Mouse (Mus musculus): ENCODE measurements around the gene Gna13. TPM values are rescaled to one million over a fixed set of nuclear protein-coding genes. Genes with fewer than 3 reads are reported as not detected.

Gna13 gene
- polyA plus RNA-seq, 1 experiment, result 41.3 TPM

- peak within 1 kb of the TSS; percentile 42 for H3K27ac ChIP-seq (ENCODE audit: insufficient read depth, low read length)
- peaks cover 2% of the 10 kb centered on the region for H3K4me1 ChIP-seq (ENCODE audit: control insufficient read depth, insufficient read depth, low read length)
- peak; percentile 87 for TF ChIP-seq CTCF (IDR thresholded peaks at IDR 0.05; ENCODE audit: borderline replicate concordance, insufficient read depth, low read length)
- peak; percentile 89 for TF ChIP-seq POLR2A (IDR thresholded peaks at IDR 0.05; ENCODE audit: low read depth, low read length)
- peak within 1 kb of the TSS; percentile 68 for H3K4me3 ChIP-seq (ENCODE audit: insufficient read depth, low read length)
These were observed 63.0 kb downstream of the Gna13 start, which contains the start of gene Amz2 for GRCm38 (mm10) chr11:109425392-109426271. Gene Amz2 (plus strand): TSS chr11:109425946.

- peaks cover 2% of the 10 kb centered on the region for H3K4me1 ChIP-seq (ENCODE audit: control insufficient read depth, insufficient read depth, low read length)
- TF ChIP-seq POLR2A (IDR thresholded peaks at IDR 0.05; ENCODE audit: low read depth, low read length) (no peak; the same call in 1 of the 2 replicates), CTCF (IDR thresholded peaks at IDR 0.05; ENCODE audit: borderline replicate concordance, insufficient read depth, low read length) (no peak)
- peak overlapping the region; percentile 42 for H3K27ac ChIP-seq (ENCODE audit: insufficient read depth, low read length)
- H3K4me3 ChIP-seq (ENCODE audit: insufficient read depth, low read length), result peak overlapping the region; percentile 68
These were observed 63.6 kb downstream of the Gna13 start for GRCm38 (mm10) chr11:109426272-109426586.

- TF ChIP-seq POLR2A (IDR thresholded peaks at IDR 0.05; ENCODE audit: low read depth, low read length) (no peak), CTCF (IDR thresholded peaks at IDR 0.05; ENCODE audit: borderline replicate concordance, insufficient read depth, low read length) (no peak)
- Histone ChIP-seq H3K4me1 (ENCODE audit: control insufficient read depth, insufficient read depth, low read length) (peaks cover 2% of the 10 kb centered on the region), H3K27ac (ENCODE audit: insufficient read depth, low read length) (no peak overlapping the region), H3K4me3 (ENCODE audit: insufficient read depth, low read length) (no peak overlapping the region)
These were observed 64.7 kb downstream of the Gna13 start for GRCm38 (mm10) chr11:109427353-109427752.

GRCm38 (mm10) chr11:109434233-109434798, 71.7 kb downstream of the Gna13 start:
- Histone ChIP-seq H3K27ac (ENCODE audit: insufficient read depth, low read length) (no peak overlapping the region), H3K4me3 (ENCODE audit: insufficient read depth, low read length) (no peak overlapping the region), H3K4me1 (ENCODE audit: control insufficient read depth, insufficient read depth, low read length) (no peaks in the 10 kb centered on the region)
- no peak for TF ChIP-seq POLR2A (IDR thresholded peaks at IDR 0.05; ENCODE audit: low read depth, low read length)
- no peak for TF ChIP-seq CTCF (IDR thresholded peaks at IDR 0.05; ENCODE audit: borderline replicate concordance, insufficient read depth, low read length)

GRCm38 (mm10) chr11:109436889-109437288, 74.3 kb downstream of the Gna13 start:
- TF ChIP-seq POLR2A (IDR thresholded peaks at IDR 0.05; ENCODE audit: low read depth, low read length), result no peak
- TF ChIP-seq CTCF (IDR thresholded peaks at IDR 0.05; ENCODE audit: borderline replicate concordance, insufficient read depth, low read length), result no peak
- H3K4me1 ChIP-seq (ENCODE audit: control insufficient read depth, insufficient read depth, low read length), result no peaks in the 10 kb centered on the region
- no peak overlapping the region for H3K27ac ChIP-seq (ENCODE audit: insufficient read depth, low read length)
- H3K4me3 ChIP-seq (ENCODE audit: insufficient read depth, low read length), result no peak overlapping the region

- no peak for TF ChIP-seq CTCF (IDR thresholded peaks at IDR 0.05; ENCODE audit: borderline replicate concordance, insufficient read depth, low read length)
- TF ChIP-seq POLR2A (IDR thresholded peaks at IDR 0.05; ENCODE audit: low read depth, low read length), result no peak
- Histone ChIP-seq H3K4me1 (ENCODE audit: control insufficient read depth, insufficient read depth, low read length) (no peaks in the 10 kb centered on the region), H3K4me3 (ENCODE audit: insufficient read depth, low read length) (no peak overlapping the region), H3K27ac (ENCODE audit: insufficient read depth, low read length) (peak overlapping the region; percentile 54; the same call in 1 of the 2 replicates)
These were observed 76.6 kb downstream of the Gna13 start for GRCm38 (mm10) chr11:109439209-109439608.

GRCm38 (mm10) chr11:109439829-109440340, 77.3 kb downstream of the Gna13 start:
- Histone ChIP-seq H3K4me1 (ENCODE audit: control insufficient read depth, insufficient read depth, low read length) (no peaks in the 10 kb centered on the region), H3K27ac (ENCODE audit: insufficient read depth, low read length) (peak overlapping the region; percentile 5), H3K4me3 (ENCODE audit: insufficient read depth, low read length) (peak overlapping the region; percentile 50)
- TF ChIP-seq CTCF (IDR thresholded peaks at IDR 0.05; ENCODE audit: borderline replicate concordance, insufficient read depth, low read length), result no peak
- peak; percentile 61 for TF ChIP-seq POLR2A (IDR thresholded peaks at IDR 0.05; ENCODE audit: low read depth, low read length)

GRCm38 (mm10) chr11:109440641-109441040, 78.0 kb downstream of the Gna13 start:
- no peaks in the 10 kb centered on the region for H3K4me1 ChIP-seq (ENCODE audit: control insufficient read depth, insufficient read depth, low read length)
- TF ChIP-seq POLR2A (IDR thresholded peaks at IDR 0.05; ENCODE audit: low read depth, low read length), result no peak
- no peak overlapping the region for H3K27ac ChIP-seq (ENCODE audit: insufficient read depth, low read length)
- H3K4me3 ChIP-seq (ENCODE audit: insufficient read depth, low read length), result peak overlapping the region; percentile 50; the same call in 1 of the 2 replicates

GRCm38 (mm10) chr11:109441119-109441518, 78.5 kb downstream of the Gna13 start:
- Histone ChIP-seq H3K4me1 (ENCODE audit: control insufficient read depth, insufficient read depth, low read length) (no peaks in the 10 kb centered on the region), H3K27ac (ENCODE audit: insufficient read depth, low read length) (no peak overlapping the region), H3K4me3 (ENCODE audit: insufficient read depth, low read length) (no peak overlapping the region)
- TF ChIP-seq CTCF (IDR thresholded peaks at IDR 0.05; ENCODE audit: borderline replicate concordance, insufficient read depth, low read length) (peak; percentile 62; the same call in 1 of the 2 replicates), POLR2A (IDR thresholded peaks at IDR 0.05; ENCODE audit: low read depth, low read length) (no peak)
